Mouse (Mus musculus): ENCODE data around the gene Tm4sf4.

Gene Tm4sf4

GRCm38 (mm10) chr3:57425089-57425730 lies at the start of gene Tm4sf4:
Tm4sf4 (plus strand) TSS chr3:57425314.
- DNase-seq (ENCODE audit: low read depth, low spot score) = no peak

- no peak for DNase-seq (ENCODE audit: low read depth, low spot score)
Measured at GRCm38 (mm10) chr3:57386423-57386822, 38.7 kb upstream of the Tm4sf4 start.

GRCm38 (mm10) chr3:57386895-57387294 lies 38.2 kb upstream of the Tm4sf4 start:
- no peak for DNase-seq (ENCODE audit: low read depth, low spot score)

GRCm38 (mm10) chr3:57387593-57387992 lies 37.5 kb upstream of the Tm4sf4 start:
- DNase-seq (ENCODE audit: low read depth, low spot score) = no peak

GRCm38 (mm10) chr3:57411535-57411934 lies 13.6 kb upstream of the Tm4sf4 start:
- DNase-seq (ENCODE audit: low read depth, low spot score) = no peak

- no peak for DNase-seq (ENCODE audit: low read depth, low spot score)
Measured at GRCm38 (mm10) chr3:57420233-57420632, 4.9 kb upstream of the Tm4sf4 start.

GRCm38 (mm10) chr3:57420660-57421059 lies 4.5 kb upstream of the Tm4sf4 start:
- DNase-seq (ENCODE audit: low read depth, low spot score) = no peak

- DNase-seq (ENCODE audit: low read depth, low spot score) = no peak
Measured at GRCm38 (mm10) chr3:57426351-57426750, 1.2 kb downstream of the Tm4sf4 start.

GRCm38 (mm10) chr3:57428682-57429464 lies 3.8 kb downstream of the Tm4sf4 start:
- DNase-seq (ENCODE audit: low read depth, low spot score) = no peak

GRCm38 (mm10) chr3:57429486-57429885 lies 4.4 kb downstream of the Tm4sf4 start:
- peak; percentile 35 for DNase-seq (ENCODE audit: low read depth, low spot score)

GRCm38 (mm10) chr3:57431706-57432105 lies 6.6 kb downstream of the Tm4sf4 start:
- no peak for DNase-seq (ENCODE audit: low read depth, low spot score)

- DNase-seq (ENCODE audit: low read depth, low spot score) = no peak
Measured at GRCm38 (mm10) chr3:57435364-57435763, 10.2 kb downstream of the Tm4sf4 start.

- DNase-seq (ENCODE audit: low read depth, low spot score) = no peak
Measured at GRCm38 (mm10) chr3:57440956-57441355, 15.8 kb downstream of the Tm4sf4 start.

- no peak for DNase-seq (ENCODE audit: low read depth, low spot score)
Measured at GRCm38 (mm10) chr3:57445706-57446105, 20.6 kb downstream of the Tm4sf4 start.

- DNase-seq (ENCODE audit: low read depth, low spot score) = peak; percentile 24
Measured at GRCm38 (mm10) chr3:57447889-57448288, 22.8 kb downstream of the Tm4sf4 start.

- DNase-seq (ENCODE audit: low read depth, low spot score) = peak; percentile 91
Measured at GRCm38 (mm10) chr3:57448445-57448844, 23.3 kb downstream of the Tm4sf4 start.

GRCm38 (mm10) chr3:57458652-57459051 lies 33.5 kb downstream of the Tm4sf4 start:
- no peak for DNase-seq (ENCODE audit: low read depth, low spot score)

GRCm38 (mm10) chr3:57463302-57463701 lies 38.2 kb downstream of the Tm4sf4 start:
- DNase-seq (ENCODE audit: low read depth, low spot score) = no peak

GRCm38 (mm10) chr3:57466289-57466688 lies 41.2 kb downstream of the Tm4sf4 start:
- DNase-seq (ENCODE audit: low read depth, low spot score) = peak; percentile 53

- DNase-seq (ENCODE audit: low read depth, low spot score) = no peak
Measured at GRCm38 (mm10) chr3:57469325-57469724, 44.2 kb downstream of the Tm4sf4 start.

- peak; percentile 62 for DNase-seq (ENCODE audit: low read depth, low spot score)
Measured at GRCm38 (mm10) chr3:57470326-57470725, 45.2 kb downstream of the Tm4sf4 start.

- DNase-seq (ENCODE audit: low read depth, low spot score) = peak; percentile 20
Measured at GRCm38 (mm10) chr3:57470981-57471601, 46.0 kb downstream of the Tm4sf4 start.

- peak; percentile 20 for DNase-seq (ENCODE audit: low read depth, low spot score)
Measured at GRCm38 (mm10) chr3:57472407-57472806, 47.3 kb downstream of the Tm4sf4 start.
